Mouse (Mus musculus): Measurements from ENCODE around the gene Radil.

DNA sequence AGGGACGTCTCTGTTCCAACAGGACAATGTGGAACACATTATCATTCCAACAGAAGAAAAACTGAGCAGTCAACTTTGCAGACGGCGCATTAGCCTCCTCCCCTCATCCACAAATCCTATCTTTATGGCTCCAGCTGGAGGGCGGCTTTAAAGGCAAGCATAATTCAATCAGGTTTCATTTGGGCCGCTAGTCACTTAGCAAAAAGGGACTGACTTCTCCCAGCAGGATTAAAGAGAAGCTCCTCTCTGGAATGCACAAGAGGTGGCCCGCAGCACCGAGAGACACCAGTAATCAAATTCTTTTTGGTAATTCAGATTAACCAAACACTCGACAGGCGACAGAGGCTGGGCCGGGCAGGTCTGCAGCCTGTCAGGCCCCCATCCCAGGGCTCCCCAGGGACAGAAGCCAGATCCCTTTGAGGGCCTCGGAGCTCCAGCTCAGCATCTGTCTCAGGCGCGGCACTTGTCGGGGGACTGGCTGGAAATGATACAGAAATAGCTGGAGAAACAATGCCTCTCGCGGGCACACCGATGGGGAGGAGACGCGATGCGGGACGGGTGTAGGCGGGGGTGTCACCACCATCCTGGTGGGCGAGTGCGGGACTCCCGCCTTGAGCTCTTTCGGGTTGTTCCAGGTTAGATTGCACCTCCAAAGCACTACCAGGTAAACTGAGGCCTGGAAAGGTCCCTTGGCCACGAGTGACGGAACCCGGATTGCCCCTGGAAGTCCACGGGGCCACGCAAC is 765 bp downstream of the Radil start:
- TF ChIP-seq CTCF (IDR thresholded peaks at IDR 0.05; ENCODE audit: extremely low read depth, insufficient read length, insufficient replicate concordance, low read depth, low read length) (no peak), POLR2A (IDR thresholded peaks at IDR 0.05; ENCODE audit: low read depth, low read length) (no peak)
